Mouse (Mus musculus) gastrocnemius, postnatal 36 days (tissue): ENCODE measurements at regions not wholly inside any gene's neighbourhood (a gene's known extent, or its start where the extent isn't known, plus 50 kb on each side); places are given as distances from the start of the nearest gene placed in this dataset.

ENCODE experiments used
- DNase-seq, 2 experiments: peaks; one replicate each; pipeline ENCODE4 v3.0.0; 2022
- intact Hi-C: fragments of 180-260 bp; cut with DNase I; formaldehyde crosslinking; loops from one replicate; pipeline ENCODE4 v1.15.1; 2025

GRCm38 (mm10) chr5:106067124-106067551 lies 190.8 kb downstream of the Zfp326 start:
- DNase-seq: no peak
- intact Hi-C loops: no loop called here

DNA sequence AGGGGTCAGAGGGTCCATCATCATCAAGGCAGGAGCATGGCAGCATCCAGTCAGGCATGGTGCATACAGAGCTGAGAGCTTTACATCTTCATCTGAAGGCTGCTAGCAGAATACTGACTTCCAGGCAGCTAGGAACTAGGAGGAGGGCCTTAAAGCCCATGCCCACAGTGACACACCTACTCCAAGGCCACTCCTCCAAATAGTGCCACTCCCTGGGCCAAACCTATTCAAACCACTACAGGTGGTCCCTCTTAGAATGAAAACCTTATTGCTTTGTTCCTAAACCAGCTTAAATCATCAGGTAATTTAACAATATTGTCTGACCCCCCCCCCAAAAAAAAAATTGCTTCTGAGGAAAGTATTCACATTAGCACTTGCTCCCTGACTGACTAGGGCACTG lies 190.3 kb downstream of the Zfp326 start:
- DNase-seq: no peak
- intact Hi-C loops: no loop called here

- DNase-seq: no peak
- intact Hi-C loops: no loop called here
Measured at GRCm38 (mm10) chr5:106064366-106064765, 188.0 kb downstream of the Zfp326 start.

DNA sequence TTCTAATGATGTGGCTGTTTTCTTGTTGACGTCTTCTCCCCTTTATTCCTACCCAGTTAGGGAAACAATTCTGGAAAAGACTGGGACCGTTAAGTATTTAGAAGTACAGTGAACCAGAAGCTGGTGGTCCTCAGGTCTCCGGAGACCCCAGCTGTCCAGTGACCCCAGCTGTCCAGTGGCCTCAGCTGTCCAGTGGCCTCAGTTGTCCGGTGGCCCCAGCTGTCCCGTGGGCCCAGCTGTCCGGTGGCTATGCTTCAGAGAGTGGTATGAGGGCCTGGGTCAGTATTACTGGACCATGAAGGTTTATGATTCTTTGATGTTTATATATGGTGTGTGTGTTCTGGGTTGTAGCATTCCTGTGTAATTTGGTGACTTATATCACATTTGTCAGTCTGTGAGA lies 186.6 kb downstream of the Zfp326 start:
- intact Hi-C loops: no loop called here

GRCm38 (mm10) chr5:106056631-106057030 lies 180.3 kb downstream of the Zfp326 start:
- no peak for DNase-seq
- intact Hi-C loops: no loop called here

More for the DNA sequence above, 186.6 kb downstream of the Zfp326 start:
- DNase-seq: no peak

- no peak for DNase-seq
- intact Hi-C loops: no loop called here
Measured at GRCm38 (mm10) chr5:106055221-106055620, 178.9 kb downstream of the Zfp326 start.

DNA sequence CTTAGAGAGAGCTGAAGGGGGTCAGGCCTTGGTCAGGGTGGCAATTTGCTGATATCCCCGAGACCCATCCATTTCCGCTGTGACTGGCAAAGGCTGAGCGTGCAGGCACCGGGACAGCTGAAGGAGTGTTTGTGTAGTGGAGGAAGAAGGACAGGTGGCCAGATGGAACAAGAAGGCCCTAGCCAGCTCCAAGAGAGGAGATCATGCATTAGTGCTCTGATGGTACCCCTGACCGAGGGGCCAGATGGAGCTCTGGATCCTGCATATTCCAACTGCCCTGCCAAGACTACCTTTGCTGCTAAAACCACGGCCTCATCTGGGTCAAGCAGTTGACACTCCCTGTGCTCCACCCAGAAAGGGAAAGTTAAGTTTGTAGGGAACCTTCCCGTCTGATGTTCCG lies 174.7 kb downstream of the Zfp326 start:
- DNase-seq: no peak
- intact Hi-C loops: no loop called here

DNA sequence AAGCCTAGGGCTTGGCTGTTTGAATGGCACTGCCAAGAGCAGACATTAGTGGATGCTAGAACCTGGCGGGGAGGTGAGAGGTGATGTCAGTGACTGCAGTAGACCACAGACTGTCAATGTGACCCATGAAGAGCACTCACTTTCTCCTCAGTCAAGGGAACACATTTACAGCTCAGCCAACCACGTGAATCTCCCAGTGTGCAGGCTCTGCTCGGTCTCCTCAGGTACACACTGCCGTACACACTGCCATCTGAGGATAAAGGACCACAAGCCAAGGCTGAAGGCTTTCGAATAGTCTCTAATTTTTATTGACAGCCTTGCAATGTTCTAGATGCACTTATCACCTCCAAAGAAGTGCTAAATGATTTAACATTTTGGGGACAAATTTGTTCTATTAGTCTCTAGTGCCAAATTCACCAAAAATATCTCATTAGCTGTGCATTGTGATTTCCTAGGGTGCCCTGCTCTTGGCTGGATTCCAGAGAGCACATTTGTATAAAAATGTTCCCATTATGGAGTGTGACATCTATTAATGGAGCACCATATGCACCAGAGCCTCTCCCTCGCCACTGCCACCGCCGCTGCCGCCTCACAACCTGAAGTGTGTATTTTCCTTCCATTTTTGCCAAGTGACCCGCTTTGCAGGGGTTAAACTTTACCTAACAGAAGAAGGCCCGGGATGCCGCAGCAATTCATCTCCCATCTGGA lies 168.7 kb downstream of the Zfp326 start:
- no peak for DNase-seq
- intact Hi-C loops: no loop called here

DNA sequence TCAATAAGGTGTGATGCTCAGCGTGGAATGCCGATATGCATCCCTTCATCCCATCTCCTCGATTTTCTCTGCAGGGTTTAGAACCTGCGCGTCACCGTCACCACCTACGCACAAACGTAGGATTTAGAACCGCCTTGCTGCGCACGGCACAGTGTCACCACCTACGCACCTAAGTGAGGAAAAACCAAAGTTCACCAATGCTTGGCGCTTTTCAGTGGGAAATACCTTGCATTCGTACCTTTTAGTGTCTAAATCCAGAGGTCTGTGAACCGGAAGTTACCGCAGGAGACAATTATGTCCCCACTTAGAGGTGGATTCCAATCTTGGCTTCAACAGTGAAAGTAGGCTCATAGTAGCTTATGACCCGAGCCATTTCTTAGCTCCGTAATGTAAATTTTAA lies 162.0 kb downstream of the Zfp326 start:
- no peak for DNase-seq
- intact Hi-C loops: no loop called here

- intact Hi-C loops: no loop called here
Measured at GRCm38 (mm10) chr5:106036176-106036575, 159.8 kb downstream of the Zfp326 start.

GRCm38 (mm10) chr5:106032956-106033355 lies 156.6 kb downstream of the Zfp326 start:
- DNase-seq: no peak
- intact Hi-C loops: no loop called here

More at GRCm38 (mm10) chr5:106036176-106036575, 159.8 kb downstream of the Zfp326 start:
- DNase-seq: no peak

DNA sequence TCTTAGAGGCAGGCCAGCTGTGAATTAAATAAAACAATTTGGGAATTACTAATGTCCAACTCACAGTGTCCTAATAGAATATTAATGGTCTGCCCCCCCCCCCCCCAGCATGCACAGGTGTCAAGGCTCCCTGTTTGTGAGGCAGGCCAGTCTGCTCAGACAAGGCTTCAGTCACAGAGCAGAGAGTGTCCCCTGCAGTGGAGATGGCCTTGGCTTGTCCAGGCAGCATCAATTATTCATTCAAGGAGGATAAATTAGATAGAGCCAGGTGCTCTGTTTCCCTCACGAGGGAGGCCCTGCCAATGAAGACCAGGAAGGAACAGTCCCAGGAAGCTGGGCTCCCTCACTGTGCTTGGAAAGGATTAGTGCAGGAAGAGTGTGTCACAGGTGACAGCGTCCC lies 150.5 kb downstream of the Zfp326 start:
- no peak for DNase-seq
- intact Hi-C loops: no loop called here

GRCm38 (mm10) chr5:106004292-106004917 lies 128.0 kb downstream of the Zfp326 start:
- DNase-seq: no peak
- intact Hi-C loops: no loop called here

- DNase-seq: no peak
- intact Hi-C loops: no loop called here
Measured at GRCm38 (mm10) chr5:106003321-106004291, 127.2 kb downstream of the Zfp326 start.

GRCm38 (mm10) chr5:106002330-106002729 lies 126.0 kb downstream of the Zfp326 start:
- DNase-seq: no peak
- intact Hi-C loops: no loop called here

DNA sequence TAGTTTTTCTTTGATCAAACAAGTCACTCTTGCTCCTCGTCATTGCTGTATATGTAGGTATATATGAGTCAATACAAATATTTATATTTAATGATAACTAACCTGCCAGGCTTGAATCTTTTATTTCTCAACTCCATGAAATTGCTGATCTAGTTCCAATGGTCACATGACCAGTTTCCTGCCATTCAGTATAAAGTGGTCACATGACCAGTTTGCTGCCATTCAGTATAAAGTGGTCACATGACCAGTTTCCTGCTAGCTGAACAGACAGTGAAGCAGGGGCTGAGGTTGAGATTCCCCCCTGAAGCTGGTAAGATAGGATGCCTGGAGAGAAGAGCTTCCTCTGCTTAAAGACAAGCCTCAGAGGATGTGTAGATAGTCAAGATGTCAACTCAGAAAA lies 117.9 kb downstream of the Zfp326 start:
- intact Hi-C loops: no loop called here
- no peak for DNase-seq

DNA sequence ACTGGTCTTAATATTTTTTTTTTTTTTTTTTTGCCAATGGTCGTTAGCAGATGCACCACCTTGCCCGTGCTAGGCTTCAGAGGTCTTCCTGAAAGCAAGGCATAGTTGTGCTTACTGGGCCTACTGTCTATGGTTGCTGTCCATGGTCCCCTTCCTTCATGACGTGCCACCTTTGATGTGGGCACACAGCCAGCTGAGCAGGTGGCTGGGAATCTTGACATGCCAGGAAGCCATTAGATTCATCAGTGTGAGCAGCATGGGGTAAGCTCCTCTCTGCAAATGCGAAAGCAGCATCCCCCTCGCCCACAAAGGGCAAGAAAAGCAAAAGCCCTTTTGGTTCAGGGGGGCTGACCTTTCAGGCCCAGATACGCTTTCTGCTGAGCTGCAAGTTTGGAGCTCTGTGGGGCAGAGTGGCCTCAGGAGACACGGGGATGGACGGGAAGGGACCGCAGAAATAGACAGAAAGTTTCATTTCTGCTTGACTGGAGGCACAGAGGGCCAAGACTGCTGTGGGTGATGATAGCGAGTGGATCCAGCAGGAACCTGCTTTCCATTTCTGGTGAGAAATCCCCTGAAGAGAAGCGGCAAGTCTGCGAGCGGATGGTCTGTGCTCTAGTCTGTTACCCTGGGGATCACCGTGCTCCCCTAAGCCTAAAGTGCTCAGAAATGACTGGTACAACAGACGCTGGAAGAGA lies 116.8 kb downstream of the Zfp326 start:
- no peak for DNase-seq
- intact Hi-C loops: no loop called here

DNA sequence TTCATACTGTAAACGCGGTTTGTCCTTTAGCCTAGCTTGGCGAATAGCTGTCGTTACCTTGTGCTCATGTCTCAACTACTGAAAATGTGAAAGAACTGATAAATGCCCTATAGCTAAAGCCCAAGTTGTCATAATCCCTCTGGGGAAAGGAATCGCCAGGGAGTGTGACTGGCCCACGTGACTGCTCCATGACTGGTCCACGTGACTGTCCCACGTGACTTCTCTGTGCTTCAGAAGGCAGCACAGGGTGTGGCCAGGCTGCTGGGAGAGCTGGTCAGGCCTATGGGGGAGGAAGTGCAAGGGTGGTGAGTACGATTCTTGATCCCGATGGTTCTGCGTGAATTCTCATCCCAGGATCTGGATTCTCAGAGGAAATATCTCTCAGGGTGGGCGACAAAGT lies 114.4 kb downstream of the Zfp326 start:
- intact Hi-C loops: no loop called here
- no peak for DNase-seq

DNA sequence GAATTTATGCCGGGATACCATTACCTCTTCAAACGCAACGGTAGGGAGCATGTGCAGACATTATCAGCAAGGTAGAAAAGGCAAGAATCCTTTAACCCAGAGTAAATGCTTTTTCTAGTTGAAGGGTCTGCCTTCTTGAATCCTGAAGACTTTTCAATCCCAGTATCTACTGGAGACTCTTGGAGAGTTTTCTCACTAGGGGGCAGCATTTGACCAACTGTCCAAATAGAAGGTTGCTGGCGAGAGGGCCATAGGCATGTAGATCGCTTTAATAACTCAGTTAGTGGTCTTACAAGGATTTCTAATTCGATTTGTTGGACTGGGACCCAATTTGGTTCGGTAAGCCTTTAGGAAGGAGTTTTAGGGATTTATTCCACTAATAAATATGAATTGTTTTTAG lies 110.0 kb downstream of the Zfp326 start:
- intact Hi-C loops: no loop called here
- no peak for DNase-seq

DNA sequence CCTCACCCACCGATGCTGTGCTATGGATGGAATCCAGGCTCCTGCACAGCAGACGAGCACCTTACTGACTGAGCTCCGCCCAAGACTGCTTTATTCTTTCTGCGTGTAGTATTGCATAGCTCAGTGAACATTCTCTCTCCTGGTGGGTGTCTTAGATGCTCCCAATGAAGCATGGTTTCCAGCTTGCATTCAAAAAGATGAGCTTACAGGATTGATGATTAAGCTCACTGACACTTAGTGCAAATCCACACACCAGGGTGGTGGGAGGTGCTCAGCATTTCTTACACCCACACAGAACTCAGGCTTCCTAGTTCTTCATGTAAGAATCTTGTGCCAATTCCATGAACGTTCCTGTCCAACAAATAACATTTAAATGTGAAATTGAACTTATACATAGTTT lies 106.8 kb downstream of the Zfp326 start:
- intact Hi-C loops: no loop called here

GRCm38 (mm10) chr5:105976746-105977145 lies 100.4 kb downstream of the Zfp326 start:
- no peak for DNase-seq
- intact Hi-C loops: no loop called here

More for the DNA sequence above, 106.8 kb downstream of the Zfp326 start:
- DNase-seq: no peak
